Mouse (Mus musculus): ENCODE data around the gene F2.

Gene F2

GRCm38 (mm10) chr2:91636229-91636628 lies at the start of gene F2:
Gene F2 (minus strand): TSS chr2:91636414.
- DNase-seq (ENCODE audit: low spot score): no peak

GRCm38 (mm10) chr2:91683919-91684318 lies 47.7 kb upstream of the F2 start:
- DNase-seq (ENCODE audit: low spot score): no peak

- no peak for DNase-seq (ENCODE audit: low spot score)
These were observed 46.6 kb upstream of the F2 start for GRCm38 (mm10) chr2:91682850-91683249.

GRCm38 (mm10) chr2:91676961-91677360 lies 40.7 kb upstream of the F2 start:
- DNase-seq (ENCODE audit: low spot score): no peak

GRCm38 (mm10) chr2:91676420-91676819 lies 40.2 kb upstream of the F2 start:
- no peak for DNase-seq (ENCODE audit: low spot score)

- DNase-seq (ENCODE audit: low spot score): no peak
These were observed 38.7 kb upstream of the F2 start for GRCm38 (mm10) chr2:91674895-91675294.

GRCm38 (mm10) chr2:91673587-91673986 lies 37.4 kb upstream of the F2 start:
- DNase-seq (ENCODE audit: low spot score): no peak

GRCm38 (mm10) chr2:91670038-91670437 lies 33.8 kb upstream of the F2 start:
- no peak for DNase-seq (ENCODE audit: low spot score)

- no peak for DNase-seq (ENCODE audit: low spot score)
These were observed 33.1 kb upstream of the F2 start for GRCm38 (mm10) chr2:91669326-91669725.

- DNase-seq (ENCODE audit: low spot score): no peak
These were observed 31.5 kb upstream of the F2 start for GRCm38 (mm10) chr2:91667747-91668146.

GRCm38 (mm10) chr2:91666386-91666910 lies 30.2 kb upstream of the F2 start:
- no peak for DNase-seq (ENCODE audit: low spot score)

GRCm38 (mm10) chr2:91664780-91665179 lies 28.6 kb upstream of the F2 start:
- no peak for DNase-seq (ENCODE audit: low spot score)

GRCm38 (mm10) chr2:91660981-91661380 lies 24.8 kb upstream of the F2 start:
- no peak for DNase-seq (ENCODE audit: low spot score)

- DNase-seq (ENCODE audit: low spot score): no peak
These were observed 23.4 kb upstream of the F2 start for GRCm38 (mm10) chr2:91659657-91660056.

GRCm38 (mm10) chr2:91656774-91657173 lies 20.6 kb upstream of the F2 start:
- no peak for DNase-seq (ENCODE audit: low spot score)

GRCm38 (mm10) chr2:91655827-91656226 lies 19.6 kb upstream of the F2 start:
- DNase-seq (ENCODE audit: low spot score): no peak

GRCm38 (mm10) chr2:91655388-91655787 lies 19.2 kb upstream of the F2 start:
- DNase-seq (ENCODE audit: low spot score): no peak

- no peak for DNase-seq (ENCODE audit: low spot score)
These were observed 16.6 kb upstream of the F2 start for GRCm38 (mm10) chr2:91652863-91653262.

- no peak for DNase-seq (ENCODE audit: low spot score)
These were observed 15.4 kb upstream of the F2 start for GRCm38 (mm10) chr2:91651458-91652258.

- DNase-seq (ENCODE audit: low spot score): no peak
These were observed 14.3 kb upstream of the F2 start for GRCm38 (mm10) chr2:91650360-91650995.

- DNase-seq (ENCODE audit: low spot score): peak; percentile 97
These were observed 13.5 kb upstream of the F2 start, which contains the start of the genes Zfp408 and Arhgap1 for GRCm38 (mm10) chr2:91649553-91650359. Gene Zfp408 (minus strand): TSS chr2:91649791. Gene Arhgap1 (plus strand): TSS chr2:91649860.

GRCm38 (mm10) chr2:91649152-91649551 lies 12.9 kb upstream of the F2 start:
- no peak for DNase-seq (ENCODE audit: low spot score)

Measured in testis, postnatal 14 days (tissue).